Mouse (Mus musculus) adrenal gland, postnatal 25 days (tissue): ENCODE results near the gene Os9. TPM values are rescaled to one million over a fixed set of nuclear protein-coding genes. Genes with fewer than 3 reads are reported as not detected.
A peak's percentile ranks its signal among the peaks of the same experiment; 100 is the strongest.
"Not testable (repeated sequence)": the region's sequence is repeated elsewhere in the genome, so short reads cannot be mapped to it uniquely, and the experiment has no call there.

Experiments
- DNase-seq: peaks from one replicate; pipeline ENCODE4 v3.0.0; 2021; ENCODE audit warnings: mixed read lengths
- long read RNA-seq: library from polyadenylated mRNA; stranded (forward); transcript quantifications from one replicate; pipeline ENCODE4 v2.0.0, GENCODE M21; 2021
- total RNA-seq: library from RNA; stranded (reverse); gene quantifications from 2 replicates; pipeline ENCODE4 v1.2.3, GENCODE M21; 2021

Gene Os9
- 139 and 150 TPM in 2 replicates for total RNA-seq
- long read RNA-seq, transcript Os9-201 (14 exons, 2,458 nt), result minor isoform, 182 of 443 reads
- long read RNA-seq, transcript Os9-202 (15 exons, 2,627 nt), result major isoform, 192 of 443 reads
- long read RNA-seq, partial matches to known transcripts, result 45 of 443 reads
- long read RNA-seq, other reads (novel, unspliced or antisense), result 24 of 443 reads

GRCm38 (mm10) chr10:127121066-127121477, at the start of gene Os9:
Gene Os9 (minus strand): TSS chr10:127121131.
- DNase-seq, result peak; percentile 94

GRCm38 (mm10) chr10:127170002-127170401, 49.1 kb upstream of the Os9 start:
- peak; percentile 26 for DNase-seq

DNA sequence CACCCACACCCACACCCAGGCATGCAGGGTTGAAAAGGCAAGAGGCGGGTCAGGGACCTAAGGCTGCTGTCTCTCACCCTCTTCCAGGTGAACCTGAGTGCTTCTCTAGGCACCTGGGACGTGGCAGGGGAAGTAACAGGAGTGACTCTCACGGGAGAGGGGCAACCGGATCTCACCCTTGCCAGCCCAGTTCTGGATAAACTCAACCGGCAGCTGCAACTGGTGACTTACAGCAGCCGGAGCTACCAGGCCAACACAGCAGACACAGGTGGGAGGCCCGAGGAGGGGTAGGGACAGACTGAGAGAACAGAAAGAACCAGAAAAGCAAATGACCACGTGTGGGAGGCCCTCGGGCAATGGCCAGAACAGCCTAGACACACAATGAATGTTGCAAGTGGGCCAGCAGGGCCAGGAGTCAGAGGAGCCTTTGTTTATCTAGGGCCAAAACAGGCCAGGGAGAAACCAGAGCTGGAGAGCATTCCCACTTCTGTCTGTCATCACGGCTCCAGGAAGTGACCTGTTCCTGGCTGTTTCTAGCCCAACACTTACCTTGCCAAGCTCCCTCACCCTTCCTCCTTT, 46.8 kb upstream of the Os9 start:
- no peak for DNase-seq

DNA sequence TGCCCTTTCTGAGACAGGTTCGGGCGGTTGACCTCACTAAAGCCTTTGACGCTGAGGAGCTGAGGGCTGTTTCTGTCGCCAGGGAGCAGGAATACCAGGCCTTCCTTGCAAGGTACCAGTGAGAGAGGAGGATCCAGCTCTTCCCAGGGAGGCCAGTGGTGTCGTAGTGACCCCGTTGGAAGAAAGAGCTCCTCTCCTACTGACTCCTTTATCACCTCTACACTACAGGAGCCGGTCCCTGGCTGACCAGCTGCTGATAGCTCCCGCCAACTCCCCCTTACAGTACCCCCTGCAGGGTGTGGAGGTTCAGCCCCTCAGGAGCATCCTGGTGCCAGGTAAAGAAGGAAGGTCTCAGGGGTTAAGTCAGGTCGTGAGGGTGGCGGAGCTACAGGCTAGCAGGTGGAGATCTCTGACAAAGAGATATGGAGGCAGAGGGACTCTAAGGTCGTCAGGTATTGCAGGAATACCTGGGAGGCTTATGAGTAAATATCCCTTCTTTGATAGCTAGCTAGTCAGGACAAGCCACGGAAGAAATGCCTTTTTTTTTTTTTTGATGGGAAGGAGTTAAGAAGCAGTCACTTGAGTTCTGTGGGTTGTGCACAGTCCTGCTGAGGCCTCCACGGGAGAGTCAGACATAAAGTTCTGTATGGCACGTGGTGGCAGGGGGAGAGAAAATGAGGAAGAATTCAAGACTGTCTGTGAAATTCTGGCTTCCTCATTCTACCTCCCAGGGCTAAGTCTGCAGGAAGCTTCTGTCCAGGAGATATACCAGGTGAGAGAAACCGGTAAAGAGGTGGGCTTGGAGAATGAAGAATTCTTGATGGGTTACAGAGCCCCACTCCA, 46.1 kb upstream of the Os9 start:
- no peak for DNase-seq

GRCm38 (mm10) chr10:127166404-127166715, 45.4 kb upstream of the Os9 start:
- no peak for DNase-seq

DNA sequence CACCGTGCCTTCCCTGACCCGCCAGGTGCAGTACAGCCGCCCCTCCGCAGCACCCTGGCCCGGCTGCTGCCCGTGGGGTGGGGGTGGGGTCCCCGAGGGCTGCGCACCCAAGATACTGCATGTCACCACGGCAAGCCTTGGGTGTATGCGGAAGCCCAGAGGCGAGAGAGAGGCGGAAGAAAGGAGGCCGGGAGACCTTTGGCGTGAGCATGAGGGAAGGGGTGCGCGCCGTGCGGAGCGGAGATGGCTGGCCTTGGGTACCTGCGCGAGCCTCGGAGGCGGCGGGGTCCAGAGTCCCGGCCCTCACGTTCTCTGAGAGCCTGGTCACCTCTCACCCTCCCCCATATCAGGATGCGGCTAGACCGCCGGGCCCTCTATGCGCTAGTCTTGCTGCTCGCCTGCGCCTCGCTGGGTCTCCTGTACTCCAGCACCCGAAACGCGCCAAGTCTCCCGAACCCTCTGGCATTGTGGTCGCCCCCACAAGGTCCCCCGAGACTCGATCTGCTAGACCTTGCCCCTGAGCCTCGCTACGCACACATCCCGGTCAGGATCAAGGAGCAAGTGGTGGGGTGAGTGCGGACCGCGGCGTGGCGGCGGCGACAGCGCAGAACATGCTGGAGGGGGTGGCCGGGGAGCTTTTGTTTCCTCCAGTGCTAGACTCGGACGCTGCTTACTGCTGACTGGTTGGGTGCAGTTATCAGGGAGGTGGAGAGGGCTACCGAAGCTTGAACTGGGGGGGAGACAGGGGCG, 44.9 kb upstream of the Os9 start:
- peak; percentile 20 for DNase-seq

GRCm38 (mm10) chr10:127165354-127165653, 44.4 kb upstream of the Os9 start:
- DNase-seq, result no peak

GRCm38 (mm10) chr10:127164631-127165353, 43.9 kb upstream of the Os9 start, which contains the start of gene B4galnt1:
Gene B4galnt1 (plus strand): TSS chr10:127165225.
- peak; percentile 77 for DNase-seq

- no peak for DNase-seq
These were observed 43.3 kb upstream of the Os9 start for GRCm38 (mm10) chr10:127164190-127164589.

DNA sequence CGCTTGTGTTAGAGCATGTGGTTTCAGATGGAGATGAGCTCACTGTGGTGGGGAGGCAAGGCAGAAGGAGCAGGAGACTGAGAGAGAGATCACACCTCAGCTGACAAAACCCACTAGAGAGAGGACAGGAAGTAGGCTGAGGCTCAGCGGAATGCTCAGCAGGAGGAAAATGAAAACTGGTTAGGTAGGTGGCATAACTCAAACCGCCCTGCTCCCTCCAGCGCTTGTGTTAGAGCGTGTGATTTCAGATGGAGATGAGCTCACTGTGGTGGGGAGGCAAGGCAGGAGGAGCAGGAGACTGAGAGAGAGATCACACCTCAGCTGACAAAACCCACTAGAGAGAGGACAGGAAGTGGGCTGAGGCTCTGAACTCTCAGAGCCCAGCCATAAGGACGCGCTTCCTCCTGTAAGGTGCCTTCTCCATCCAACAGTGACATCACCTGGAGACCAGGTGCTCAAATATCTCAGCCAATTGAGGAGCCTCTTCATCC, 41.9 kb upstream of the Os9 start:
- DNase-seq, result not testable (repeated sequence)

GRCm38 (mm10) chr10:127160728-127161127, 39.8 kb upstream of the Os9 start:
- no peak for DNase-seq

DNA sequence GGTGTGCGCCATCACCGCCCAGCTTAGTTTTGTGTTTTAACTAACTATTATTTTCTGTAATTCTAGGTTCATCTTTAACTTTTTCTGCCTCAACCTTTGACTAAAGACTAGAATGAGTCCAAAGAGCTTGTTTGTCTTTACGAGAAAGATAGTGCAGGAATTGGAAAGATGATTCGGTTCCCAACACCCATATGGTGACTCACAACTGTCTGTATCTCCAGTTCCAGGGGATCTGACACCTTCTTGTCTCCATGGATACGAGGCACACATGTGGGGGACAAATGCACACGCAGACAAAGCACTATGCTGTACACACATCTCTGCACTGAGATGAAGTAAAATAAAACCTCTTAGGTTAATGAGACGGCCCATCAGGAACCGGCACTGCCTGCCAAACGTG, 39.1 kb upstream of the Os9 start:
- DNase-seq, result no peak

DNA sequence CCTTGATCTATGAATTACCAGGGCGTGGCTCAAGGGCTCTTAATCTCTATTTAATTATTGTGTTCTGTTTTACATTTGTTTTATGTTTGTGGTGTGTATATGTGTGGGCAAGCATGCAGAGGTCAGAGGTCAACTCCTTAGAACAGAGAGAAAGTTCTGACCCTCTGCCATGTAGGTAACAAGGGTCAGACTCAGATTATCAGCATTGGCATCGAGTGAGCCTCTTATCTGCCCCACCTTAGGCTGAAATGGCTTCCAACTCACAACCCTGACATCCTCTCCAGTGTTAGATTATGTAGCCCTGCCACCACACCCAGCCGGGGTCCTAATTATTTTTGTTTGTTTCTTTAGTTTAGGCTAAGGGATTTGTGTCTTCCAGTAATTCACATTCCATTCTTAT, 37.5 kb upstream of the Os9 start:
- DNase-seq, result no peak

DNA sequence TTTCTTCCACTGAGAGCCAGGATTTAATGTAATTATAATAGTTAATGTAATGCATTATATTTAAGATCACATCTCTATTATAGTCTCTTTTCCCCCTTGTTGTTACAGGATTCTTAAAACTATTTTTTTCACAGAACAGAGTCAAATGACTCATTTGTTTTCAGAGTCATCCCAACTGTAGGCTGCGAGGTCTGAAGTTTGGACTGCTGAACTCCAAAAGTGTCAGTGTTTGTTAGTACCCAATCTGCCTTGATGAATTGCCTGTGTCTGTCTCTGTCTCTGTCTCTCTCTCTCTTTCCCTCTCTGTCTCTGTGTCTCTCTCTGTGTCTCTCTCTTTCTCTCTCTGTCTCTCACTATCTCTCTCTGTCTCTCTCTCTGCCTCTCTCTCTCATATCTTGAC, 35.6 kb upstream of the Os9 start:
- DNase-seq, result no peak

GRCm38 (mm10) chr10:127156089-127156488, 35.2 kb upstream of the Os9 start:
- no peak for DNase-seq

DNA sequence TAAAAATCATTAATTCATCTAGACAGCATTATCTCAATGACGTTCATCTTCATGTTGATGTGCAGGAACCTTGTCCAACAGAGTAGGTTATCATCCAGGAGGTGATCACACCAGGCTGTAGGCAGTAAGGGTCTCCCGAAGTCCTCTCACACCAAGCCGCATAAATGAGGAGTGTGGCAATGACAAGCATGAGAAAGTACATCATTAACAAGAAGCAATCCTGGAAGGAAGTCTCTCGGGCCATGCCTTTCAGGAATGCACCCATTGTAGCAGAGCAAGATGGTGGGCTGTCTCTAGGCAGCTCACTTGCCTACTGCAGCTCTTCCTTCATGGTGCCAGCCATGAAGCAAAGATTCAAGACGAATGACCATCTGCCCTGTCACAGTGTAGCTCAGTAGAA, 33.7 kb upstream of the Os9 start:
- no peak for DNase-seq

DNA sequence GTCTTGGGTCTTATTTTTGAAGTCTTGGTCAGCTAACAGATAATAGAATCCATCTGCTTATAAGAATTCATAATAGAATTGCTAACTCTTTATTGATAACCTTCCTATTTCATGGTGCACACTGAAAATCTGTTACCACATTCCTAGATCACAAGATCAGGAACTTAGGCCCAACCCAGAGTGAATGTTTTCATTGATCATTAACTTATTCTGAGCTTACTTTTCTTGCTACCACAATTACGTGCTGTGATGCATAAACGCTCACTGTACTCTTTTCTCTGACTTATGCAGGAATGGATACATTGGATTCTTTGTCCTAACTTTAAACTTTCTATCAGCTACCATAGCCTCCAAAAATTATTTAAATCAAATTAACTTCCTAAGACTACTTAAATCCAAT, 33.3 kb upstream of the Os9 start:
- DNase-seq, result no peak

- no peak for DNase-seq
These were observed 32.4 kb upstream of the Os9 start for GRCm38 (mm10) chr10:127153323-127153722.

- DNase-seq, result not testable (repeated sequence)
These were observed 31.6 kb upstream of the Os9 start for GRCm38 (mm10) chr10:127152556-127152955.

DNA sequence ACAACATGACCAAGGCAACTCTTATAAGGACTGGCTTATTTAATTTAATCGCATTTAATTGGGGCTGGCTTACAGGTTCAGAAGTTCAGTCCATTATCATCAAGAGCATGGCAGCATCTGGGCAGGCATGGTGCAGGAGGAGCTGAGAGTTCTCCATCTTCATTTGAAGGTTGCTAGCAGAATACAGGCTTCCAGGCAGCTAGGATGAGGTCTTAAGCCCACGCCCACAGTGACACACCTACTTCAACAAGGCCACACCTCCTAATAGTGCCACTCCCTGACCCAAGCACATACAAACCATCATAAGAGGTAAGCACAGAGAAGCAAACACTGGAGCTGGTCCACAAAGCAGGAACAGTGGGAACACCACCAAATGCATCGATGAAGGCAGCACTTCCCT, 30.3 kb upstream of the Os9 start:
- DNase-seq, result not testable (repeated sequence)

GRCm38 (mm10) chr10:127150471-127150872, 29.5 kb upstream of the Os9 start:
- DNase-seq, result no peak

DNA sequence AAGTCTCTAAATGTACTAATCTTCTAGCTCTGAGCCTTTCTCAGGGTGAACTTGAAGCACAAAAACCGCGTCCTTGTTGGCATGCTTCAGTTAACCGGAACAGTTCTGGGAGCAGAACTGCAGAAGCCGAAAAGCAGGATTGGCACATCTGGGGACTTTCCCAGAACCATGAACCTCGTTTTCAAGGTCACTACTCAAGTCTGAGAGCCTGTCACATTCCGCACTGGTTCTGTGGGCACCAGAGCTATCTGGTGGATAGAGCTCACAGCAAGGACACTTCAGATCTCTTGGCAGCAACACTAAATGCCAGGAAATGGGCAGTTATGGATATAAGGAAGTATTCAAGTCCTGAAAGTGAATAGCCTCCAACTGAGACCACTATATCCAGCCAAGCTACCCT, 26.2 kb upstream of the Os9 start:
- DNase-seq, result no peak
